Mouse (Mus musculus) lung, postnatal 36 days (tissue): Measurements from ENCODE around the gene Slc9a3r2.
"Not testable (repeated sequence)": the region's sequence is repeated elsewhere in the genome, so short reads cannot be mapped to it uniquely, and the experiment has no call there.

Experiments
- DNase-seq: peaks from one replicate; pipeline ENCODE4 v3.0.0; 2022; ENCODE audit warnings: mixed read lengths

Gene Slc9a3r2

GRCm38 (mm10) chr17:24650070-24650616, at the start of gene Slc9a3r2:
Gene Slc9a3r2, minus strand, starts transcription at chr17:24650327.
- DNase-seq: peak; percentile 64

- DNase-seq: no peak
Measured at GRCm38 (mm10) chr17:24699473-24699872, 49.3 kb upstream of the Slc9a3r2 start.

- DNase-seq: no peak
Measured at GRCm38 (mm10) chr17:24698715-24699114, 48.6 kb upstream of the Slc9a3r2 start.

- no peak for DNase-seq
Measured at GRCm38 (mm10) chr17:24697985-24698384, 47.9 kb upstream of the Slc9a3r2 start.

- DNase-seq: peak; percentile 91
Measured at GRCm38 (mm10) chr17:24696011-24696697, 46.0 kb upstream of the Slc9a3r2 start, which contains the start of the genes Gfer and Noxo1. Gene Gfer, minus strand, starts transcription at chr17:24696156. Gene Noxo1, plus strand, starts transcription at chr17:24696234.

- DNase-seq: peak; percentile 10
Measured at GRCm38 (mm10) chr17:24695326-24696010, 45.3 kb upstream of the Slc9a3r2 start.

- no peak for DNase-seq
Measured at GRCm38 (mm10) chr17:24692385-24692784, 42.3 kb upstream of the Slc9a3r2 start.

- DNase-seq: no peak
Measured at GRCm38 (mm10) chr17:24689251-24690081, 39.3 kb upstream of the Slc9a3r2 start, which contains the start of gene Syngr3. Gene Syngr3, minus strand, starts transcription at chr17:24689955.

- DNase-seq: no peak
Measured at GRCm38 (mm10) chr17:24687599-24687998, 37.5 kb upstream of the Slc9a3r2 start.

GRCm38 (mm10) chr17:24687146-24687595, 37.0 kb upstream of the Slc9a3r2 start:
- peak; percentile 84 for DNase-seq

GRCm38 (mm10) chr17:24686514-24686913, 36.4 kb upstream of the Slc9a3r2 start:
- DNase-seq: peak; percentile 73

GRCm38 (mm10) chr17:24677500-24678080, 27.5 kb upstream of the Slc9a3r2 start:
- DNase-seq: no peak

- no peak for DNase-seq
Measured at GRCm38 (mm10) chr17:24676877-24677276, 26.8 kb upstream of the Slc9a3r2 start.

GRCm38 (mm10) chr17:24676187-24676586, 26.1 kb upstream of the Slc9a3r2 start:
- peak; percentile 90 for DNase-seq

- no peak for DNase-seq
Measured at GRCm38 (mm10) chr17:24674277-24674676, 24.1 kb upstream of the Slc9a3r2 start.

- peak; percentile 88 for DNase-seq
Measured at GRCm38 (mm10) chr17:24672141-24672540, 22.0 kb upstream of the Slc9a3r2 start.

GRCm38 (mm10) chr17:24671346-24671745, 21.2 kb upstream of the Slc9a3r2 start:
- no peak for DNase-seq

GRCm38 (mm10) chr17:24670246-24670844, 20.2 kb upstream of the Slc9a3r2 start:
- DNase-seq: no peak

GRCm38 (mm10) chr17:24669545-24670245, 19.6 kb upstream of the Slc9a3r2 start, which contains the start of gene Zfp598:
Gene Zfp598, plus strand, starts transcription at chr17:24669687.
- DNase-seq: peak; percentile 97

GRCm38 (mm10) chr17:24669214-24669544, 19.1 kb upstream of the Slc9a3r2 start:
- not testable (repeated sequence) for DNase-seq

- peak; percentile 91 for DNase-seq
Measured at GRCm38 (mm10) chr17:24667416-24667815, 17.3 kb upstream of the Slc9a3r2 start.
